Mouse (Mus musculus) limb, embryonic 10.5 days (tissue): ENCODE measurements around the gene Nova2. TPM values are rescaled to one million over a fixed set of nuclear protein-coding genes. Genes with fewer than 3 reads are reported as not detected.
A peak's percentile ranks its signal among the peaks of the same experiment; 100 is the strongest.

Experiments
- DNase-seq: peaks from one replicate; pipeline ENCODE4 v3.0.0-alpha.2; 2017; ENCODE audit warnings: low spot score
- H3K27ac ChIP-seq: fragments of 300-500 bp; sonication (generic); 2 replicates; pipeline ENCODE4 v1.5.1; 2016; ENCODE audit warnings: mild to moderate bottlenecking
- H3K27me3 ChIP-seq: fragments of 300-500 bp; sonication (generic); 2 replicates; pipeline ENCODE4 v1.6.1; 2016; ENCODE audit warnings: low read depth, mild to moderate bottlenecking; ENCODE audit not compliant: poor library complexity, severe bottlenecking
- H3K36me3 ChIP-seq: fragments of 300-500 bp; sonication (generic); 2 replicates; pipeline ENCODE4 v1.6.1; 2016; ENCODE audit warnings: mild to moderate bottlenecking, moderate library complexity
- H3K4me1 ChIP-seq: fragments of 300-500 bp; sonication (generic); 2 replicates; pipeline ENCODE4 v1.6.1; 2016
- H3K4me3 ChIP-seq: fragments of 300-500 bp; sonication (generic); 2 replicates; pipeline ENCODE4 v1.5.1; 2016; ENCODE audit warnings: mild to moderate bottlenecking, moderate library complexity
- H3K9me3 ChIP-seq: fragments of 300-500 bp; sonication (generic); replicated peaks from 2 replicates; pipeline ENCODE4 v1.6.1; 2016; ENCODE audit warnings: mild to moderate bottlenecking
- WGBS: fragments of 180-500 bp; shearing (Covaris S2); methylation state at CpG from one replicate; pipeline ENCODE4 v1.1.7; 2016; 5-methylcytosine and 5-hydroxymethylcytosine counted together
- polyA plus RNA-seq: library from polyadenylated mRNA; unstranded; fragments of >200 nt; fragmentation: Nextera tagmentation; extraction: Ambion mirVana; gene quantifications from 2 replicates; pipeline ENCODE4 v1.2.1, GENCODE M21; 2016

Nova2 gene
- polyA plus RNA-seq, result 0.23 and 0.28 TPM in 2 replicates

GRCm38 (mm10) chr7:18925162-18925938, at the start of gene Nova2:
TSS of gene Nova2 (plus strand) at chr7:18925888.
- H3K9me3 ChIP-seq, result no peaks in the 10 kb centered on the region
- H3K27me3 ChIP-seq, result peaks cover 90% of the 10 kb centered on the region
- peak; percentile 87 for DNase-seq
- WGBS, result under 1% methylated on average over 33 of the region's 45 CpGs
- H3K4me1 ChIP-seq, result peaks cover 26% of the 10 kb centered on the region
- H3K27ac ChIP-seq, result peak within 1 kb of the TSS; percentile 77
- peak within 1 kb of the TSS; percentile 60 for H3K4me3 ChIP-seq
- no peaks in the 10 kb centered on the region for H3K36me3 ChIP-seq

DNA sequence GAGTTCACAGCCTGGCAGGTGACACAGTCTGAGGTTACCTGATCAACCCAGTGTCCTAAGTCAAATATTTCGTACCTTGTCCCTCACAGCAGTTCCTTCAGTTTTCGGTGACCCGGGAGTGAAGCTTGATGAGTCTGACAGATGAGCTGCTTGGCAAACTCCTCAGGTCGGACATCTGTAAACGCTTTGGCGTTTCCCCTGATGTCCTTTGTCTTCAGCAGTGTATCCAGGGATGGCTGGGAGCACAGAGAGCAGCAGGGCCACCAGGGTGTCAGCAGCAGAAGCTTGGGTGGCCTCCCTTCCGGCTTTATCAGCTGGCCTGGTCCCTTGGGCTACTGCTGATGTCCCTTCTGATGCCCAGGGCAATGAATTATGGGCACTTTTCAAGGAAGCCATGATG, 47.0 kb upstream of the Nova2 start:
- H3K36me3 ChIP-seq, result no peaks in the 10 kb centered on the region
- H3K27ac ChIP-seq, result no peak overlapping the region
- H3K9me3 ChIP-seq, result no peaks in the 10 kb centered on the region
- no peak overlapping the region for H3K4me3 ChIP-seq
- WGBS, result 85% methylated on average over 7 of the region's 7 CpGs
- DNase-seq, result no peak
- H3K4me1 ChIP-seq, result no peaks in the 10 kb centered on the region
- no peaks in the 10 kb centered on the region for H3K27me3 ChIP-seq

- DNase-seq, result no peak
- Histone ChIP-seq H3K4me3 (no peak overlapping the region), H3K36me3 (no peaks in the 10 kb centered on the region), H3K27ac (peak overlapping the region; percentile 11; the same call in 1 of the 2 replicates), H3K9me3 (no peaks in the 10 kb centered on the region), H3K27me3 (no peaks in the 10 kb centered on the region), H3K4me1 (0 out of 2 replicates have a peak, but pooled peaks cover 3% of the 10 kb centered on the region)
- WGBS, result 54% methylated on average over 9 of the region's 9 CpGs
Observed at GRCm38 (mm10) chr7:18883991-18884744, 41.5 kb upstream of the Nova2 start.

DNA sequence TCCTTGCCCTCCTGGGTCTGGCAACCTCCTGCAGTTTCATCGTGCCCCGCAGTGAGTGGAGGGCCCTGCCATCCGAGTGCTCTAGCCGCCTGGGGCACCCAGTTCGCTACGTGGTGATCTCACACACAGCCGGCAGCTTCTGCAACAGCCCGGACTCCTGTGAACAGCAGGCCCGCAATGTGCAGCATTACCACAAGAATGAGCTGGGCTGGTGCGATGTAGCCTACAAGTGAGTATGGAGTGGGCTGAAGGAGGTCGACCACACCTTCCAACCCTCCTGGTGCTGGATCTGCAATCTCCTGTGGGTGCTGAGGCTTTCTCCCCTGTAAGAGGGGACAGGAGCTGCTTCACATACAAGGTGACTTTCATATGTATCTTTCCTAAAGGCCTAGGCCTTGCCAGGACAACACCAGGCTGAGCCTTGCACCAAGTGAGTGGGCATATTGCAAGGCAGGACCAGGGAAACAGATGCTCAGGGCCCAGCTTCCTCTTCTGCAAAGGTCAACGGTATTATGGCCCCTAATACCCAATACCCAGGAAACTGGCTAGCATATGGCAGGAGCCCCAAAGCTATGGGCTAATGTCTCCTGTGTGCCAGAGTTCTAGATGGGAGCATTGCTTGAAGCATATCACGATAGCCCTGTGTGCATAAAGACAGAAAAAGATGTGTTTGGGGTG, 40.8 kb upstream of the Nova2 start:
- no peak overlapping the region for H3K4me3 ChIP-seq
- H3K27me3 ChIP-seq, result no peaks in the 10 kb centered on the region
- H3K27ac ChIP-seq, result peak overlapping the region; percentile 11; the same call in 1 of the 2 replicates
- 66% methylated on average over 13 of the region's 13 CpGs for WGBS
- 0 out of 2 replicates have a peak, but pooled peaks cover 3% of the 10 kb centered on the region for H3K4me1 ChIP-seq
- no peaks in the 10 kb centered on the region for H3K36me3 ChIP-seq
- no peaks in the 10 kb centered on the region for H3K9me3 ChIP-seq
- DNase-seq, result no peak

DNA sequence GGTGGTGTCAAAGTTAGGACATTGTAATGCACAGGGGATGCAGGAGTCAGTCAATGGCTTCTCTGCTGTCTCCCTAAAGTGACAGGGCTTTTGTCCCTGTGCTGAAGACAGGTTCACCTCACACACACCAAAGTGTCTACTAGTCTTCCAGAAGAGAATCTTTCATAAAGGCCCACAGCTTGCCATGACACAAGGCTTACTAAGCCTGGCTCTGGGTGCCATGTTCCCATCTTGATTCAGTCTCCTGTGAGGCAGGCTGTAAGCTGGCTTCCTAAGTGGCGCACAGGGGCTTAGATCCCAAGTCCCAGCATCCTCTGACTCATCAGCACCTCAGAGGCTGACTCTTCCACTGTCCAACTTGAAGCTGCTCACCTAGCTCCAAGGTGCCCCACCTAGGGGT, 38.7 kb upstream of the Nova2 start:
- H3K27ac ChIP-seq, result no peak overlapping the region
- H3K9me3 ChIP-seq, result no peaks in the 10 kb centered on the region
- WGBS, result 89% methylated on average over 1 of the region's 1 CpGs
- H3K4me3 ChIP-seq, result no peak overlapping the region
- H3K4me1 ChIP-seq, result 0 out of 2 replicates have a peak, but pooled peaks cover 3% of the 10 kb centered on the region
- no peaks in the 10 kb centered on the region for H3K27me3 ChIP-seq
- no peak for DNase-seq
- 0 out of 2 replicates have a peak, but pooled peaks cover 6% of the 10 kb centered on the region for H3K36me3 ChIP-seq

DNA sequence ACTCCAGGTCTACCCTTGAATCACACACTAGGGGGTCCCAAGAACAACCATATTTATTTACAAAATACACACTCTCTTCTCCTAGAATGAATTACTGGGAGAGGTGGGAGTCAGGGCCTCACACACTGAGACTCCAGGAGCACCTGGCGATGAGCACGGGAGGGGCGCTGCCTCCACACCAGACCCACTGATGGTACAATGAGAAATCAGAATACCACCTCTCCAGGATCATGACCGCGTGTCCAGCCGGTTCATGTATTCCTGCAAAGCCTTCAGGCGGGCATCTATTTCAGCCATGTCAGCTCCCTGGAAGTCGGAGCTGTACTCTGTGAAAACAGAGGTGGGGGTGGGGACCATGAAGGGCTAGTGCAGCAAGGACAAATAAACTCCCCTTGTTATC, 34.8 kb upstream of the Nova2 start:
- Histone ChIP-seq H3K4me3 (no peak overlapping the region), H3K27ac (no peak overlapping the region), H3K36me3 (0 out of 2 replicates have a peak, but pooled peaks cover 6% of the 10 kb centered on the region), H3K27me3 (peaks cover 30% of the 10 kb centered on the region), H3K4me1 (peaks cover 22% of the 10 kb centered on the region), H3K9me3 (no peaks in the 10 kb centered on the region)
- no peak for DNase-seq
- WGBS, result 91% methylated on average over 8 of the region's 8 CpGs

- peak; percentile 93 for DNase-seq
- Histone ChIP-seq H3K27ac (peak overlapping the region; percentile 57; the same call in 1 of the 2 replicates), H3K4me1 (peaks cover 22% of the 10 kb centered on the region), H3K4me3 (peak overlapping the region; percentile 54), H3K36me3 (0 out of 2 replicates have a peak, but pooled peaks cover 9% of the 10 kb centered on the region), H3K9me3 (no peaks in the 10 kb centered on the region), H3K27me3 (peaks cover 30% of the 10 kb centered on the region)
- WGBS, result 22% methylated on average over 33 of the region's 33 CpGs
Observed at GRCm38 (mm10) chr7:18891872-18892599, 33.7 kb upstream of the Nova2 start.

- DNase-seq, result no peak
- peak overlapping the region; percentile 54 for H3K4me3 ChIP-seq
- H3K4me1 ChIP-seq, result peaks cover 22% of the 10 kb centered on the region
- H3K27ac ChIP-seq, result no peak overlapping the region
- WGBS, result 39% methylated on average over 26 of the region's 27 CpGs
- H3K36me3 ChIP-seq, result peaks cover 16% of the 10 kb centered on the region
- peaks cover 30% of the 10 kb centered on the region for H3K27me3 ChIP-seq
- no peaks in the 10 kb centered on the region for H3K9me3 ChIP-seq
Observed at GRCm38 (mm10) chr7:18893009-18893408, 32.7 kb upstream of the Nova2 start.

DNA sequence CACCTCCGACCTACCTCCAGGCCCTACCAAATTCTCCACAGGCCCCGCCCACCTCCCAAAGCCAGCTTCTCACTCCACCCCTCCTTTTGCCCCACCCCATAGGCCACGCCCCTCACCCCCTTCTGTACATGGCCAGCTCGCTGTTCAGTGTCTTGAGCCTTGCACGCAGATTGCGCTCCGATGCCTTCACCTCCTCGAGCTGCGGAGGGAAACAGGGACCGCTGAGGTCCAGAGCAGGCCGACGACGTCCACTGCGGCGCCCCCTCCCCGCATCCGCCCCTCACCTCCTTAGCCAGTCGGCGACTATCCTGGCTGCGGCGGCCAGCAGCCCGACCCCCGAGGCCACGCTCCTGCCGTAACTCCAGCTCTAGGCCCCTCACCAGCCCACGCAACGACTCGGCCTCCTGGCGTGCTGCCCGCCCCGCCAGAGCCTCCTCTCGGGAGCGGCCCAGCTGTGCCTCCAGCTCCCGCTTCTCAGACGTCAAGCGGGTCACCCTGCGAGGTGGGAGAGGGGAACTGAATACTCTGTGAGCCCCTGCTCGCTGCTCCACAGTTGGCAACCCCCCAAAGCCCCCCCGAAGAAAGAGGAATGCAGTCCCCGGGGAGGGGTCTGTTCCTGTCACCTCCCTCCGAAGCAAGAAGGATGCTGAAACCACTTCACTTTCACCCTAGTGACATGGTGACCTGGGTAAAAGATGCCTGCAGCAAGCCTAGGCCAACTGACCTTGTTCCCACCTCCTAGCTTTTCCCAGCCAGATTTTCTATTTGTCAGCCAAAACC, 31.8 kb upstream of the Nova2 start:
- peaks cover 30% of the 10 kb centered on the region for H3K27me3 ChIP-seq
- H3K27ac ChIP-seq, result peak overlapping the region; percentile 51

DNA sequence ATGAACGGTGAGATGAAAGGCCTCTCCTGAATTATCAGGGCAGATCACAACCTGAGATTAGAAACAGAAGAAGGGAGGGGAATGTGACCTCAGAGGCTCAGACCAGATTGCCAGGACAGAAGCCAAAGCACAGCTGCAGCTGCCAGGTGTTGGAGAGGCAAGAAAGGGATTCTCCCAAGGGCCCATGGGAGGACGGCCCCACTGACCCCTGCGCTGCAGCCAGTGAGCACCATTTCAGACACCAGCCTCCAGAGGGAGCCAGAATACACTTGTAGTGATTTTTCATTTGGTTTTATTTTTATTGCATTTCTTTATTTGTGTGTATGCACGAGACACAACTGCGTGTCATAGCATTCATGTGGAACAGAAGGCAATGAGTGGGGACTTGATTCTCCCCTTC, 29.2 kb upstream of the Nova2 start:
- Histone ChIP-seq H3K36me3 (peaks cover 44% of the 10 kb centered on the region), H3K4me1 (peaks cover 22% of the 10 kb centered on the region), H3K27ac (no peak overlapping the region), H3K9me3 (no peaks in the 10 kb centered on the region), H3K4me3 (no peak overlapping the region), H3K27me3 (peaks cover 30% of the 10 kb centered on the region)
- WGBS, result 53% methylated on average over 5 of the region's 5 CpGs
- DNase-seq, result no peak

More for the DNA sequence above, 31.8 kb upstream of the Nova2 start:
- H3K4me1 ChIP-seq, result peaks cover 22% of the 10 kb centered on the region
- no peaks in the 10 kb centered on the region for H3K9me3 ChIP-seq
- under 1% methylated on average over 41 of the region's 41 CpGs for WGBS
- DNase-seq, result peak; percentile 73
- H3K36me3 ChIP-seq, result peaks cover 23% of the 10 kb centered on the region
- H3K4me3 ChIP-seq, result peak overlapping the region; percentile 54

DNA sequence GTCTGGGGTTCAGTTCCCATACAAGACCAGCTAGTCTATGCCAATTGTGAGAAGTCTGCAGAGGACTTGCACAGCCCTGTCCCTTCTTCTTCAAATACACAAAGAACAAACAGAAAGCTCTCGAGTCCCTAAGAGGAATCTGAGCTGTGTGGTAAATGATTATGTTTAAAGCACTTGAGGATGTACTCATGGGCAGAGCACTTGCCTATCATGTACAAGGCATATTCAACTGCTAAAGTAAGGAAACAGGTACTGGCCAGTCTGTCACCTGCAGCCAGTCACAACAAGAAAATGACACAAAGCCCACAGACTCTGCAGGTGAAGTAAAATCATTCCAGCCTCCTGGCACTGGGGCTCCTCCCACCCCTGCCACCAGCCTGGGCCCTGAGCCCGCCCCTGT, 25.2 kb upstream of the Nova2 start:
- WGBS, result 86% methylated on average over 2 of the region's 2 CpGs
- Histone ChIP-seq H3K36me3 (peaks cover 68% of the 10 kb centered on the region), H3K4me3 (no peak overlapping the region), H3K4me1 (no peaks in the 10 kb centered on the region), H3K27me3 (no peaks in the 10 kb centered on the region), H3K9me3 (no peaks in the 10 kb centered on the region), H3K27ac (no peak overlapping the region)
- no peak for DNase-seq
